Mouse (Mus musculus) embryonic facial prominence, embryonic 10.5 days (tissue): ENCODE results near the gene Birc2. TPM values are rescaled to one million over a fixed set of nuclear protein-coding genes. Genes with fewer than 3 reads are reported as not detected.
"Not testable (repeated sequence)": the region's sequence is repeated elsewhere in the genome, so short reads cannot be mapped to it uniquely, and the experiment has no call there.

Experiments used
- DNase-seq: peaks from one replicate; pipeline ENCODE4 v3.0.0-alpha.2; 2017; ENCODE audit warnings: low spot score
- H3K27ac ChIP-seq: fragments of 300-500 bp; sonication (generic); replicated peaks from 2 replicates; pipeline ENCODE4 v1.5.1; 2016; ENCODE audit warnings: mild to moderate bottlenecking
- H3K27me3 ChIP-seq: fragments of 300-500 bp; sonication (generic); replicated peaks from 2 replicates; pipeline ENCODE4 v1.6.1; 2016; ENCODE audit warnings: low read depth, mild to moderate bottlenecking; ENCODE audit not compliant: poor library complexity, severe bottlenecking
- H3K36me3 ChIP-seq: fragments of 300-500 bp; sonication (generic); replicated peaks from 2 replicates; pipeline ENCODE4 v1.6.1; 2016; ENCODE audit warnings: mild to moderate bottlenecking, moderate library complexity
- H3K4me1 ChIP-seq: fragments of 300-500 bp; sonication (generic); 2 replicates; pipeline ENCODE4 v1.6.1; 2016
- H3K4me3 ChIP-seq: fragments of 300-500 bp; sonication (generic); 2 replicates; pipeline ENCODE4 v1.5.1; 2016; ENCODE audit warnings: mild to moderate bottlenecking, moderate library complexity
- H3K9me3 ChIP-seq: fragments of 300-500 bp; sonication (generic); 2 replicates; pipeline ENCODE4 v1.6.1; 2016; ENCODE audit warnings: mild to moderate bottlenecking
- WGBS: fragments of 180-500 bp; shearing (Covaris S2); methylation state at CpG from one replicate; pipeline ENCODE4 v1.1.7; 2016; 5-methylcytosine and 5-hydroxymethylcytosine counted together
- polyA plus RNA-seq: library from polyadenylated mRNA; unstranded; fragments of >200 nt; fragmentation: Nextera tagmentation; extraction: Ambion mirVana; gene quantifications from 2 replicates; pipeline ENCODE4 v1.2.1, GENCODE M21; 2016

Gene Birc2
- polyA plus RNA-seq, 1 experiment from 2014 or later, result 35.9 TPM

GRCm38 (mm10) chr9:7866981-7867380 is 30.1 kb upstream of the Birc2 start:
- not testable (repeated sequence) for H3K27me3 ChIP-seq, H3K27ac ChIP-seq, H3K4me3 ChIP-seq, DNase-seq, H3K9me3 ChIP-seq, H3K4me1 ChIP-seq, H3K36me3 ChIP-seq
- 78% methylated on average over 2 of the region's 2 CpGs for WGBS

DNA sequence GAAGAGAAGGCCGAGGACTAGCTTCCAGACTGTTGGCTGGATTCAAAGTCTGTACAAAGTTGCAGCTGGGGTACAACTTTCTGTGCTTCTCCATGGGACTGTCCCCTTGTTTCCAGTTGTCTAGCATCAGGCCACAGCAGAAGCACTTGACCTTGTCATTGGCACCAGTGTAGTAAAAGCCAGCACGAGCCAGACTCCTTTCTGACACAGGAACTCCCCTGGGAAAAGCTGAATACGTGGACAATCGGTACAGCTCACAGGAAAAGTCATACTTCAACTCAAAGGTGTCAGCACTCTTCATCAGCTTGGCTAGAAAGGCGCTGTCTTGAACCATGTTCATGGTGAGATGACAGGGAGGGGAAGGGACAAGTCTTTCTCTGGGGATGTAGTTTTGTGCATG is 24.1 kb upstream of the Birc2 start:
- WGBS, result 84% methylated on average over 5 of the region's 5 CpGs
- no peak for DNase-seq
- no peaks in the 10 kb centered on the region for H3K4me1 ChIP-seq
- H3K9me3 ChIP-seq, result no peaks in the 10 kb centered on the region
- no peak overlapping the region for H3K27ac ChIP-seq
- H3K36me3 ChIP-seq, result no peaks in the 10 kb centered on the region
- H3K4me3 ChIP-seq, result no peak overlapping the region
- H3K27me3 ChIP-seq, result no peaks in the 10 kb centered on the region

GRCm38 (mm10) chr9:7855912-7856311 is 19.0 kb upstream of the Birc2 start:
- WGBS, result 67% methylated on average over 3 of the region's 3 CpGs
- no peak overlapping the region for H3K4me3 ChIP-seq
- H3K36me3 ChIP-seq, result no peaks in the 10 kb centered on the region
- no peak for DNase-seq
- H3K4me1 ChIP-seq, result peaks cover 2% of the 10 kb centered on the region; the same call in 1 of the 2 replicates
- no peak overlapping the region for H3K27ac ChIP-seq
- H3K9me3 ChIP-seq, result no peaks in the 10 kb centered on the region
- no peaks in the 10 kb centered on the region for H3K27me3 ChIP-seq

- peak; percentile 52 for DNase-seq
- Histone ChIP-seq H3K4me1 (peaks cover 2% of the 10 kb centered on the region; the same call in 1 of the 2 replicates), H3K36me3 (no peaks in the 10 kb centered on the region), H3K27ac (no peak overlapping the region), H3K9me3 (no peaks in the 10 kb centered on the region), H3K4me3 (no peak overlapping the region), H3K27me3 (no peaks in the 10 kb centered on the region)
- WGBS, result 18% methylated on average over 1 of the region's 1 CpGs
These were observed 18.5 kb upstream of the Birc2 start for GRCm38 (mm10) chr9:7855374-7855773.

- DNase-seq, H3K36me3 ChIP-seq, H3K27me3 ChIP-seq, H3K9me3 ChIP-seq, H3K4me3 ChIP-seq, H3K4me1 ChIP-seq, H3K27ac ChIP-seq: not testable (repeated sequence)
- WGBS, result 78% methylated on average over 14 of the region's 14 CpGs
These were observed 17.3 kb upstream of the Birc2 start for GRCm38 (mm10) chr9:7854196-7854595.

DNA sequence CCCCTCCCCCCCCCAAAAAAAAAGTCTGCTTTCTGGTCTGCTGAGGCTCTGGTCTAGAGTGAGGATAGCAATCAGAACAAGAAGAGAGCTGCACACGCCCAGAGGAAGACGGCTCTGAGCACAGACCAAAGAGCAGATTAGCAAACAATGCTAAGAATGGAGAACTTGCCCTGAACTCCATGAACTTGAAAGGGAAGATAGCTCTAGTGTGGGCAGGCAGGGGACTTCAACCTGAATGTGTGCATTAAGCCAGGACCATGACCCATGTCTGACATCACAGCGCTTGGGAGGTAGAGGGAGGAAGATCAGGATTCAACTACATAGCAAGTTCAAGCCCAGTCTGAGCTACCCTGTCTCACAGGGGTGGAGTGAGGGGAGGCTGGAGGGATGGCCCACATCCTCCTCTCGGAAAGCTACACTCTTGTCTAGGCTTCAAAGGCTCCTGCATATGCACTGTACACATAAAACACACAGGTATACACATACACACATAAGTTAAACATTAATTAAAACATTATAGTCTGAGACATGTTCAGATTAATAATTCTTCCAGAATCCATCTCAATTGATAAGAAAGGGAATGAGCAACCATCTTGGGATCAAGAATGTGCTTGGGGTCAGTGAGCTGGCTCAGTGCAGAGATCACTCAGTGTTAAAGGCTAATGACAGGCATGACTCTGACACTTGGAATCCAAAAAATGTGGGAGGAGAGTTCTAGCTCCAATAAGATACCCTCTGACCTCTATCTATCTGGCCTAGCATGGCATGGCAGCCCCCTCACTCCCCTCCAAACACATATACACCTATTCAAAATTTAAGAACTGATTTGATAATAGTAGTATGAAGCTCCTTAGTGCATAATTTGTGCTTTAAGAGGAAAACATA is 15.7 kb upstream of the Birc2 start:
- no peak for DNase-seq
- no peaks in the 10 kb centered on the region for H3K9me3 ChIP-seq
- no peak overlapping the region for H3K27ac ChIP-seq
- 81% methylated on average over 4 of the region's 4 CpGs for WGBS
- no peak overlapping the region for H3K4me3 ChIP-seq
- peaks cover 2% of the 10 kb centered on the region; the same call in 1 of the 2 replicates for H3K4me1 ChIP-seq
- no peaks in the 10 kb centered on the region for H3K27me3 ChIP-seq
- H3K36me3 ChIP-seq, result peaks cover 5% of the 10 kb centered on the region; the same call in 1 of the 2 replicates

GRCm38 (mm10) chr9:7851841-7852240 is 15.0 kb upstream of the Birc2 start:
- peaks cover 5% of the 10 kb centered on the region; the same call in 1 of the 2 replicates for H3K36me3 ChIP-seq
- DNase-seq, result no peak
- H3K27ac ChIP-seq, result no peak overlapping the region
- 83% methylated on average over 8 of the region's 8 CpGs for WGBS
- H3K27me3 ChIP-seq, result no peaks in the 10 kb centered on the region
- H3K9me3 ChIP-seq, result no peaks in the 10 kb centered on the region
- H3K4me1 ChIP-seq, result peaks cover 2% of the 10 kb centered on the region; the same call in 1 of the 2 replicates
- H3K4me3 ChIP-seq, result no peak overlapping the region

DNA sequence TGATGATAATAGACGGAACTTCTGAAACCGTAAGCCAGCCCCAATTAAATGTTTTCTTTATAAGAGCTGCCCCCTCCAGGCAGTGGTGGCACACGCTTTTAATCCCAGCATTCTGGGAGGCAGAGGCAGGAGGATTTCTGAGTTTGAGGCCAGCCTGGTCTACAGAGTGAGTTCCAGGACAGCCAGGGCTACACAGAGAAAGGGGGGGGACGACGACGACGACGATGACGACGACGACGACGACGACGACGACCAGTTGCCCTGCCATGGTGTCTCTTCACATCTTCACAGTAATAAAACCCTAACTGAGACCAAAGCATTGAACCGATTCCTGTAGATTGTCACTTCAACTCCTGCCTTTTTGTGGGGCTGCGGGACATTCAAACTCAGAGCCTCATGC is 11.3 kb upstream of the Birc2 start:
- 94% methylated on average over 18 of the region's 18 CpGs for WGBS
- H3K4me3 ChIP-seq, result no peak overlapping the region
- no peak for DNase-seq

DNA sequence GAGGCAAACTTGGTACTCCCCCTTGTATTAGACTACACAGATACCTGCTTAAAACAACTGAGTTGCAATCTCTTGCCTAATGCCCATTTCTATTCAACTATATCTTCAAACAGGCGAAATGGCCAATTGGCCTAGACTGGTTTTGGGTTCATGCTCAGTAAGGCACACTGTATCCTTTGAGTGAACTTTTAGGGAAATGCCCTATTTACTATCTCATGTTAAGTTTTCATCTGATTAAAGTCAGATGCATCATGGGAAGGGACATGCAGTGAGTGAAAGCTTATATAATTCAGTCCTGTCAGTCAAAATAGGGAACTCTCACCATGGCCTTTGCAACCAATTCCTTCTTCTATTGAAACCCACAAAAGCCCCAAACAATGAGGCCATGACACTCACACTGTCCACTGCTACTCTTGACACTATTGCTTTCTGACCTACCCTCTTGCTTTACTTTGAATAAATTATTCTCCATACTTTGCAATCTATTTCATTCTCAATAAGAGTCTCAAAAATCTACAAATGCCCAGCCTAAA is 9.9 kb upstream of the Birc2 start:
- H3K36me3 ChIP-seq, result peaks cover 5% of the 10 kb centered on the region; the same call in 1 of the 2 replicates
- no peak for DNase-seq
- no peak overlapping the region for H3K27ac ChIP-seq
- H3K27me3 ChIP-seq, result no peaks in the 10 kb centered on the region
- H3K4me3 ChIP-seq, result no peak overlapping the region
- no peaks in the 10 kb centered on the region for H3K4me1 ChIP-seq
- WGBS, result 78% methylated on average over 1 of the region's 1 CpGs
- H3K9me3 ChIP-seq, result no peaks in the 10 kb centered on the region

More for the DNA sequence above, 11.3 kb upstream of the Birc2 start:
- Histone ChIP-seq H3K27me3 (no peaks in the 10 kb centered on the region), H3K9me3 (no peaks in the 10 kb centered on the region), H3K27ac (no peak overlapping the region), H3K36me3 (peaks cover 5% of the 10 kb centered on the region; the same call in 1 of the 2 replicates), H3K4me1 (no peaks in the 10 kb centered on the region)

DNA sequence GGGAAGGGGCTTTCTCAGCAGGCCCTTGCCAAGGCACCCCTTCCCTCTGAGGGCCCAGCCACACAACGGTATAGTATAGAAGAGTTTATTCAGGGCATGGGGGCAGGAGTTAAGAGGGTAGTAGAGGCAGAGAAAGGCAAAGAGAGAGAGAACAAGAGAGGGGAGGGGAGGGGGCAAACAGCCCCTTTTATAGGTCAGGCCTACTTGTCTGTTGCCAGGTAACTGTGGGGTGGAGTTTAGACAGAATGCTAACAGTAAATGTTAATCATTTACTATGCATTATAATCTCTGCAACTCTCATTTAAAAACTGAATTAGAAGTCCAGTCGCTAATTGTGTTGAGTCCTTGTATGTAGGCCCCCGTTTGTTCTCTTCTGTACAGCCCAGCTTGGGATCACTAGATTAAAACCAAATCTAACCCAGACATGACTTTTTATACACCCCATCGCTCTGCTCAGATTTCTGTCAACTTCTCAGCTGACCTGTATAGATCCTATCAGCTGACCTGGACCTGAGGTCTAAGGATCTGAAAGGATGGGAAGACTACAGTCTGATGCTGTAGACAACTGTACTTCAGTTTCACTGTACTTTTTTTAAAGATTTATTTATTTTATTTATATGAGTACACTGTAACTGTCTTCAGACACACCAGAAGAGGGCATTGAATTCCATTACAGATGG is 8.5 kb upstream of the Birc2 start:
- no peaks in the 10 kb centered on the region for H3K4me1 ChIP-seq
- H3K27ac ChIP-seq, result no peak overlapping the region
- DNase-seq, result no peak
- H3K9me3 ChIP-seq, result no peaks in the 10 kb centered on the region
- no peak overlapping the region for H3K4me3 ChIP-seq
- WGBS, result 75% methylated on average over 4 of the region's 4 CpGs
- no peaks in the 10 kb centered on the region for H3K27me3 ChIP-seq
- H3K36me3 ChIP-seq, result peaks cover 5% of the 10 kb centered on the region; the same call in 1 of the 2 replicates

DNA sequence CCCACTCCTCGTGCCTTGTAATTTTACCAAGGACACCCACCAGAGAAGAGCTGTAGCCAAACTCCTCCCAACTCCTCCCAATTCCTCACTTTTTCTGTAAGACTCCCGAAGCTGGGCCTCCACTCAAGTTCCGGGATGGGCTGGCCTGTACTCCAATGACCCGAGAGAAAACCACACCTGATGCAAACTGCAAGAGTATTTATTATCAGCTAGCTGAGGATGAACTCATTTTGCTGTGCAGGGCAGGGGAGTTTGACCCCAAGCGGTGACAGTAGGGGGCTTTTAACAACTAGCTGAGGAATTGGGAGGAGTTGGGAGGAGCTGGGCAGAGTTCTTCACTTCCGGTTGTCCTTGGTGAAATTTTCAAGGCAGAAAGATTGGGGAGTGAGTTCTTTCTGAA is 4.4 kb upstream of the Birc2 start:
- Histone ChIP-seq H3K9me3 (no peaks in the 10 kb centered on the region), H3K4me1 (peaks cover 5% of the 10 kb centered on the region; the same call in 1 of the 2 replicates), H3K36me3 (no peaks in the 10 kb centered on the region), H3K27ac (no peak overlapping the region), H3K27me3 (no peaks in the 10 kb centered on the region), H3K4me3 (no peak overlapping the region)
- DNase-seq, result no peak
- 65% methylated on average over 6 of the region's 6 CpGs for WGBS

DNA sequence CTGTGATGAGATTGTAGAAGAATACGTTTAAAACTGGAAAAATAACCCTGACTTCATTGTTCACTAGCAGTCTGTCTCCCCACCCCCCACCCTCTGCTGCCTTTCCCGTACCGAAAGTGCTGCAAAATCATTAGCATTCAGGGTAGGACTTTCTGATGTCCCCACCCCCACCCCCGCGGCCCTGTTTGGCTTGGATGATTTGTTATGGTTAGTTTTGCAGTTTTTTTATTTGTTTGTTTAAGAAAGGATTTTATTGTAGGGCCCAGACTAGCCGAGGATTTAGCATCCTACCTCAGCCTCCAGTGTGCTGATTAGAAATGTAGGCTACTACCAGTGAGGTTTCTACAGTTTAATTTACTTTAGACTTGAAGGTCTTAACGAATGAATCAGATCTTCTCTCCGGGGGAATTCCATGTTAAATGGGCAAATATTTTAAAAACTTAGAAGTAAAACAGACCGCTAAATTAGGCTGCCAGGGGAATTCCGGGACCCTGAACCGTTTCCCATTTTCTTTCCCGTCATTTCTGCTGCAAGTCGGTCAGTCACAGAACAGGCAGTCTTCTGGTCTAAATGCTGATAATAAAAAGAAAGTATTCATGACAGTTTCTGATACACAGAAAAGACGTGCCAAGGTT is 1.1 kb upstream of the Birc2 start:
- Histone ChIP-seq H3K4me3 (peak overlapping the region; percentile 73), H3K4me1 (peaks cover 20% of the 10 kb centered on the region), H3K9me3 (no peaks in the 10 kb centered on the region), H3K36me3 (peaks cover 18% of the 10 kb centered on the region), H3K27me3 (no peaks in the 10 kb centered on the region), H3K27ac (peak overlapping the region; percentile 95)
- peak; percentile 65 for DNase-seq
- 24% methylated on average over 14 of the region's 14 CpGs for WGBS
